Mouse (Mus musculus) liver, postnatal 0 days (tissue): Measurements from ENCODE around the gene Ptf1a.

ENCODE experiments used
- CTCF ChIP-seq: sonication (generic); IDR thresholded peaks from 2 replicates; pipeline ENCODE4 v1.5.1; 2016; ENCODE audit warnings: antibody characterized with exemption, low read depth
- EP300 ChIP-seq: IDR thresholded peaks from 2 replicates; pipeline ENCODE4 v1.6.1; 2016; ENCODE audit warnings: antibody characterized with exemption, low read depth, mild to moderate bottlenecking

- TF ChIP-seq CTCF, result no peak
- no peak for TF ChIP-seq EP300
Measured at GRCm38 (mm10) chr2:19452531-19453055, 7.1 kb downstream of the Ptf1a start.
